Mouse (Mus musculus) embryo, embryonic 11 days (tissue): ENCODE measurements around the gene Got1.

Experiments used
- DNase-seq: peaks from one replicate; pipeline ENCODE4 v3.0.0-alpha.2; 2015

The Got1 gene

DNA sequence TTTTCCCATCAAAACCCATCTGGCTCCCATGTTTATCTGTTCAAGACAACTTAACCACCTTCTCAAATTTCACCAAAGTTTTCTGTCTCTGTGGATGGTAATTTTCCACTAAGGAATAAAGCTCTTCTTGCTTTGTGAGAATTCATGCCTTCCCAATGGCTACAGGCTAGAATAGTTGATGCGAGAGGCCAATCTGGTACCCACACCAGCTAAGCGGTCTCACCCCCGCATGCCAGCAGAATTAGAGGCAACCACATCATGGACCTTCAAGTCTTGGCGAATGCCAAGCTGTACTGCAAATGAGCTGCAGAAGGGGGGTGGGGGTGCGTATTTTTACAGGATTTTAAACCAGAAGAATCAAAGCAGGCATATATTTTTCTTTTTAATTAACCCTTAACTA lies 47.0 kb downstream of the Got1 start:
- no peak for DNase-seq

DNA sequence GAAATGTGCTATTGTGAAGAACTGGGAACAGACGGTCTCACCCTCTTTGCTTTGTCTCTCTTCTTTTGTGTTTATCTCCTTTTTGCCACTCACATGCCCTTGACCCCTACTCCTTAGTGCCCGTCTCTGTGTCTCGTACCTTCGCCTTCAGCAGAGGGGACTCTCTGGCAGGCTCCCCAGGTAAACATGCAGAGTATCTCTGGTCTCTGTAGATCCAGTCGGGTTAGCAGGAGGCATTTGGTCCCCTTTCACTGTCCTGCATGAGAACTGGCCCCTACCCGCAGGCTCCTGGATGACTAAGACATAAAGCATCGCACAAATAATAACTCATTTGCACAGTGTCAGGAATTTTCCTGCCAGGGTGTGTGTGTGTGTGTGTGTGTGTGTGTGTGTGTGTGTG lies 48.3 kb downstream of the Got1 start:
- DNase-seq, result no peak

DNA sequence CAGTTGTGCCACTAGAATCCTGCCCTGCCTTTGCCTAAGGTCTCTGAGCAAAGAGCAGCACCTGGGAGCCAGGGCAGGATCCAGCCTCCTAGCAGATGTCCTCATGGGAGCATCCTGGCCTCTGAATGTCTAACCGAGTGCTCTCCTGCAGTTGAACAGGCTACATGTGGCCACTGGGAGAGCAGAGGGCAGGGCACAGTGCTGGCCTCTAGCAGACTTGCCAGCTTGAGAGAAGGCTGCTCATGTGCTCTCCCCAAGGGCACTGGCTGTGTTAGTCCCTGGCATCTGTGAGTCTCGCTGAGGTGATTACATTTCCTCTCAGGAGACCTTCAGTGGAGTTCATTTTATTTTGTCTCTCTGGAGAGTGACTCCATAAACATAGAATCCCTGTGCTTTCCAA lies 48.8 kb downstream of the Got1 start:
- no peak for DNase-seq

DNA sequence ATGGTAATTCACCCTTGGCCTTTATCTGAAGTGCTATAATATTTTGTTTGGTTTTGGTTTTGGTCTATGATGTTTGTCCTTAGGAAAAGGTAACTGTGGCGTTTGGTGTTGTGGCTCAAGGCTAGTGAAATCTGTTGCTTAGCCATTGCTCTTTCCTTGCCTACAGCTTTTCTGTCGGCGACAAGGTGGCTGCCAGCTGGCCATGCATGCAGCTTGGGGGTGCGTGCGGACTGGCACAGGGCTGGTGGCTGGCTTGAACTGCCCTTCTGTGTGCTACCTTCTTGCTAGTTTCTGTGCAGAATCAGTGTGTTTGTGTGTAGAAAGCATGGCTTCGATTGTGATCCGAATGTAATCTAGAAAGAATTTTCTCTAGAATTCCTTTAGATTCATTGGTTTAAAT lies 51.6 kb downstream of the Got1 start:
- no peak for DNase-seq

GRCm38 (mm10) chr19:43472331-43472730 lies 52.1 kb downstream of the Got1 start:
- DNase-seq, result no peak

GRCm38 (mm10) chr19:43469333-43469732 lies 55.1 kb downstream of the Got1 start:
- DNase-seq, result no peak

GRCm38 (mm10) chr19:43467927-43468685 lies 56.3 kb downstream of the Got1 start:
- DNase-seq, result no peak

DNA sequence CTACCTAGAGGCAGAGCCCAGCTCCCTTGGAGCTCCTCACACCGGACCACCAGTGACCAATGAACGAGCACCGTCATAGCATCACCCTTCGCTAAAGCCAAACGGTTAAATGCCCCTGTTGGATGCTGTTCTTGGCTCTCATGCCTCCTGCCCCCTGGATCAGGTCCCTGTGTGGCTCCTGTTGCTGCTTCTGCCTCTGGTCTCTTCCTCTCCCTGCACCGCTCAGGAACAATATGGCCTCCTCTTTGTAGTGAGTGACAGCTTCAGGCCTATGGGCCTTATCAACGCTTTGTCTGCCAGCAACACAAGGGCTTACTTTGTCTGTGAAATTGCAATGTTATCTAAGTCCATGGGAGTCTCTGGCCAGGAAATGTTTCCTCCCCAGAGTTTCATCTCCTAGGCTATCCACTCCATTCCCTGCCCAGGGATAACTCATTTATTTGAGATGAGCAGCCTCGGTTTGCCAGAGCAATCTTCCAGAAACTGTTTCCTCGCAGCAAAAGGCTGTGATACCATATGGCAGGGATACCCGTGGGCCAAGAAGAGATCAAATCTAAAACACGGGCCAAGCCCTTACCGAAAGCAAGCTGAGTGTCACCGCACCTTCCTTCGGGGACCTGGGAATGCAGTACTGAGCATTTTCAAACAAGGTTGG lies 58.7 kb downstream of the Got1 start:
- no peak for DNase-seq

DNA sequence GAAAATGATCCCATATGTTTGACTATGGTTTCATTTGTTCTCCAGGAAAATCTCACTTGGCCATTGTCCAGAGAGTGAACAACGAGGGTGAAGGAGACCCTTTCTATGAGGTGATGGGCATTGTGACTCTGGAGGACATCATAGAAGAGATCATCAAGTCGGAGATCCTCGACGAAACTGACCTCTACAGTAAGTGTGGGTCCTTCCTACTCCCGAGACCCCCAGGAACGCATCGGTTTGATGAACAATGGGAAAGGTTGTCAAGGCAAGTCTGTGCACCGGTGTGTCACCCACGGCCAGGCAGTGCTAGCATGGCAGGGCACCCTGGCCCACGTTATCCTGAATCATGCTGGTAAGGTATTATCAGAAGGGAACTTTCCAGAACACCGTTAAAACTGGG lies 59.3 kb downstream of the Got1 start:
- DNase-seq, result no peak

DNA sequence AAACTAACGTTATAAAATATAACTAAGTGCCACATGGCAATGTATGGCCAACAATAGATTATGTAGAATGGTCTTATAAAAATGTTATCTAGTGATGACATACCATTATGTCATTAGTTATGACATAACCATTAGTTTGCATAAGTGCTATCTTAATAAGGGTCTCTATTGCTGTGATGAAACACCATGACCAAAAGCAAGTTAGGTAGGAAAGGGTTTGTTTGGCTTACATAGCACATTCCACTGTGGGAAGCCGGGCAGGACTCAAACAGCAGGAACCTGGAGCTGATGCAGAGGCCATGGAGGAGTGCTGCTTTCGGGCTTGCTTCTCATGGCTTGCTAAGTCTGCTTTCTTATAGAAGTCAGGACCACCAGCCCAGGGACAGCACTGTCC lies 60.1 kb downstream of the Got1 start:
- no peak for DNase-seq

DNA sequence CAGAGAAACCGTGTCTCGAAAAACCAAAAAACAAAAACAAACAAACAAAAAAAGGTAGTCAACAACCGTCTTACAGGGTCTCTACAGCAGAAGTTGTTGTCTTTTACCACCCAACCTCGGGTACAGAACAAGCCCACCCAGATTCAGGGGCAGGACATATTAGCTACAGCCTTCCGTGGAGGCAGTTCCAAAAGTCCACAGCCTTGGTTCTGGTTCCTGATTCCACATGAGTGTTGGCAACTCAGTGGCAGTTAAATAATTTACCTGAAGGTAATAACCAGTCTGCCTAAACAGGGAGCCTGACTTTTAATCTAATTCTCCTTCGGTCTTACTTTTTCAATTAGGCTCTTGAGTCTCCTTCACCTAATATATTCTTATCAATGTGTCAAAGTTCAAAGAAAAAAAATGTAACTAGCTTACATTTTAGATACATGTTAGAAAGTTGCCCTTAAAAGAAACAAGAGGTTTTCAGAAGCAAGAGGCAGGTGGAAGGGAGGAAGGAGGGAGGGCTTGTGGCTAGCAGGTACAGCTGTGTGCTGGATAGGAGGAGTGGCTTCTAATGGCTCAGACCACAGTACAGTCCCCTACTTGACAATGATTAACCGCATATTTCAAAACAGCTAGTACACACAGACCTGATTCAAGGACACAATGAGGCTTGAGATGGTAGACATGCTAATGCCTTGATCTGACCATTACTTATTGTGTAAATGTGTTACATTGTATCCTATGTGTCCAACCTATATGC lies 60.7 kb downstream of the Got1 start:
- DNase-seq, result no peak

- no peak for DNase-seq
These were observed 62.3 kb downstream of the Got1 start for GRCm38 (mm10) chr19:43462141-43462540.

DNA sequence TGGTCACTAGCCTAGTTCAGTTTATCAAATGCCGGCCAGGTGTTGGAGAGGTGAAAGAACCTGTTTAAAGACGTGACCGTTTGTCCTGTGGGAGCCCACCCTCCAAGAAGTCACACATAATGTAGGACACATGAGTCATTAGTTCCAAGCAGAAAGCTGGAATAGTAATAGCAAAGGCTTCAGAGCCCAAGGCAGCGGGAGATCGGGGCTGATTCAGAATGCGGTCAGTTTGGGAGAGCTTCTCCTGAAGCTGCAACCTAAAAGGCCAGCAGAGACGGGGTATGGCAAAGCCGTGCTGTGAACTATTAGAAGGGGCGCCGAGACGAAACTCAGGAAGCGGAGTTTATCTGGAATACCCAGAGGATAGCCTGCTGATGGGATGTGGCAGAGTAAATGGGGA lies 63.9 kb downstream of the Got1 start:
- DNase-seq, result no peak

- no peak for DNase-seq
These were observed 64.5 kb downstream of the Got1 start for GRCm38 (mm10) chr19:43459948-43460347.

DNA sequence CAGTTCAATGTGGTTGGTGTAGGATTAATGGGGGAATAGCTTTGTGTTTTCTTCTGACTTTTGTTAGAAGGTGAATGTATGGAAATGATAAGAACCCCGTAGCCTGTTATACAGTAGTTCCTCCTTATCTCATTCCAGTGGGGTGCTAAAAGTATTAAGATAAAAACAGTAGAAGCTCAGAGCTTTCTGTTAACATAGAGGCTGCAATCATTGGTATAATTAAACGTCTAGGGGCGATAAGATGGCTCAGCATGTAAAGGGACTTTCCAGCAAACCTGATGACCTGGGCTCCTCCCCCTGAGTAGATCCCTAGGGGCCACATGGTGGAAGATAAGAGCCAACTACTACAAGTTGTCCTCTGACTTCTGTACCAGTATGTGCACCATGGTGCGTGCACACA lies 71.4 kb downstream of the Got1 start:
- no peak for DNase-seq

DNA sequence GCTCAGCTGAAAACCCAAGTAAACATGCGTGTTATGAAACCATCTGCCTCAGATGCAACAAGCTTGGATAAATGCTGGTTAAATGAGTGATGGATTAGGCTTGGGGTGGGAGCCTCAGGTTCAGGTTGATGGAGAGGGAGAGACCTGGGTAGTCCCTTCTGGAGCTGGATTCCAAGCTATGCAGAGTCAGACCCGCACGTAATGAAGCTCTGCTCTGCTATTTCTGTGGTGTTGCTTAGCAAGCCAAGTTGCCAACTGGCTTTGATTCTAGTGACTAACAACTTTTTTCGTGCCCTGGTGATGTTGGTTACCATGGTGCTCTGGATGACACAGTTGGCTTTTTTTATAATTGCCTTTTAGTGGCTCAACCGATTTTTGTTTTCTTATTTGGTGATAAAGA lies 72.2 kb downstream of the Got1 start:
- DNase-seq, result no peak

- DNase-seq, result no peak
These were observed 72.8 kb downstream of the Got1 start for GRCm38 (mm10) chr19:43451563-43451962.
